Mouse (Mus musculus) cerebellum, postnatal 10 days (tissue): ENCODE measurements at regions not wholly inside any gene's neighbourhood (a gene's known extent, or its start where the extent isn't known, plus 50 kb on each side); places are given as distances from the start of the nearest gene placed in this dataset.
"Not testable (repeated sequence)": the region's sequence is repeated elsewhere in the genome, so short reads cannot be mapped to it uniquely, and the experiment has no call there.

Experiments
- DNase-seq, 2 experiments: peaks; one replicate each; pipeline ENCODE4 v3.0.0; 2021; ENCODE audit warnings: mixed read lengths in 2 of 2

- no peak for DNase-seq
Measured at GRCm38 (mm10) chr7:58310096-58310495, 345.9 kb upstream of the Atp10a start.

- DNase-seq: no peak
Measured at GRCm38 (mm10) chr7:58322381-58322780, 333.6 kb upstream of the Atp10a start.

GRCm38 (mm10) chr7:58367384-58367783 is 288.6 kb upstream of the Atp10a start:
- peak in 1 of 2 experiments; percentile 3 for DNase-seq

GRCm38 (mm10) chr7:58383401-58383800 is 272.6 kb upstream of the Atp10a start:
- DNase-seq: peak; percentile 13 to 27

- no peak for DNase-seq
Measured at GRCm38 (mm10) chr7:58388326-58388725, 267.6 kb upstream of the Atp10a start.

GRCm38 (mm10) chr7:58392391-58393115 is 263.4 kb upstream of the Atp10a start:
- no peak for DNase-seq

GRCm38 (mm10) chr7:58397992-58398391 is 258.0 kb upstream of the Atp10a start:
- peak; percentile 9 to 34 for DNase-seq

GRCm38 (mm10) chr7:58398558-58399144 is 257.3 kb upstream of the Atp10a start:
- peak in 1 of 2 experiments; percentile 9 for DNase-seq

- DNase-seq: peak; percentile 97
Measured at GRCm38 (mm10) chr7:58399145-58399604, 256.8 kb upstream of the Atp10a start.

GRCm38 (mm10) chr7:58399651-58400050 is 256.3 kb upstream of the Atp10a start:
- DNase-seq: no peak

GRCm38 (mm10) chr7:58400594-58400993 is 255.4 kb upstream of the Atp10a start:
- no peak for DNase-seq

- DNase-seq: no peak
Measured at GRCm38 (mm10) chr7:58436888-58437625, 218.9 kb upstream of the Atp10a start.

- DNase-seq: no peak
Measured at GRCm38 (mm10) chr7:58442535-58443184, 213.3 kb upstream of the Atp10a start.

GRCm38 (mm10) chr7:58443297-58443696 is 212.7 kb upstream of the Atp10a start:
- no peak for DNase-seq

GRCm38 (mm10) chr7:58445781-58446180 is 210.2 kb upstream of the Atp10a start:
- DNase-seq: no peak

- no peak for DNase-seq
Measured at GRCm38 (mm10) chr7:58446261-58446660, 209.7 kb upstream of the Atp10a start.

- no peak for DNase-seq
Measured at GRCm38 (mm10) chr7:58448727-58449126, 207.2 kb upstream of the Atp10a start.

GRCm38 (mm10) chr7:58451981-58452380 is 204.0 kb upstream of the Atp10a start:
- no peak for DNase-seq

- not testable (repeated sequence) for DNase-seq
Measured at GRCm38 (mm10) chr7:58458146-58458545, 197.8 kb upstream of the Atp10a start.

- no peak for DNase-seq
Measured at GRCm38 (mm10) chr7:58460939-58461338, 195.0 kb upstream of the Atp10a start.

- DNase-seq: no peak
Measured at GRCm38 (mm10) chr7:58473150-58473549, 182.8 kb upstream of the Atp10a start.

GRCm38 (mm10) chr7:58475139-58475538 is 180.8 kb upstream of the Atp10a start:
- DNase-seq: no peak

GRCm38 (mm10) chr7:58488250-58488649 is 167.7 kb upstream of the Atp10a start:
- no peak for DNase-seq
